Mouse (Mus musculus) thymus, postnatal 36 days (tissue): Measurements from ENCODE around the gene Cachd1.
A peak's percentile ranks its signal among the peaks of the same experiment; 100 is the strongest.

Experiments
- DNase-seq, 2 experiments: peaks; one replicate each; pipeline ENCODE4 v3.0.0; 2022; ENCODE audit warnings: mixed read lengths in 2 of 2

The Cachd1 gene

GRCm38 (mm10) chr4:100925153-100925552 lies 148.7 kb downstream of the Cachd1 start:
- no peak for DNase-seq

- DNase-seq: no peak
These were observed 150.1 kb downstream of the Cachd1 start for GRCm38 (mm10) chr4:100926608-100927007.

DNA sequence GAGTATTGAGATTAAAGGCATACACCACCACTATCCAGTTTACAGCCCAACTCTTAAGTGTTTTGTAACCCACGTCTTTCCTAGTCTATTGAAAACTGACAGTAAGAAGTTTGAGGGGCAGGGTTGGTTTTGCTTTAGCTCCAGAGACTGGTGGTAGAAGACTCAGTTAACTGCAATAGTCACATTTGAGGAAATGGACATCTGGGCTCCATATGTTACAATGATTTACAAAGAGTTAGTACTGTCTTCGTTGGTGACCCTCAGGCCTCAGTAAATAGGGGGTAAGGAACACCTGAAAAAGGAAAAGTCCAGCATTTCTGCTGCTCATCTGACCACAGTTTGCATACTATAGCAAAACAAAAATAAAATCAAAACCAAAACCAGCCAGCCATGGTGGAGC lies 150.6 kb downstream of the Cachd1 start:
- no peak for DNase-seq

GRCm38 (mm10) chr4:100943689-100944088 lies 167.2 kb downstream of the Cachd1 start:
- no peak for DNase-seq

- DNase-seq: no peak
These were observed 167.8 kb downstream of the Cachd1 start for GRCm38 (mm10) chr4:100944276-100944675.

- no peak for DNase-seq
These were observed 168.9 kb downstream of the Cachd1 start for GRCm38 (mm10) chr4:100945171-100945899.

DNA sequence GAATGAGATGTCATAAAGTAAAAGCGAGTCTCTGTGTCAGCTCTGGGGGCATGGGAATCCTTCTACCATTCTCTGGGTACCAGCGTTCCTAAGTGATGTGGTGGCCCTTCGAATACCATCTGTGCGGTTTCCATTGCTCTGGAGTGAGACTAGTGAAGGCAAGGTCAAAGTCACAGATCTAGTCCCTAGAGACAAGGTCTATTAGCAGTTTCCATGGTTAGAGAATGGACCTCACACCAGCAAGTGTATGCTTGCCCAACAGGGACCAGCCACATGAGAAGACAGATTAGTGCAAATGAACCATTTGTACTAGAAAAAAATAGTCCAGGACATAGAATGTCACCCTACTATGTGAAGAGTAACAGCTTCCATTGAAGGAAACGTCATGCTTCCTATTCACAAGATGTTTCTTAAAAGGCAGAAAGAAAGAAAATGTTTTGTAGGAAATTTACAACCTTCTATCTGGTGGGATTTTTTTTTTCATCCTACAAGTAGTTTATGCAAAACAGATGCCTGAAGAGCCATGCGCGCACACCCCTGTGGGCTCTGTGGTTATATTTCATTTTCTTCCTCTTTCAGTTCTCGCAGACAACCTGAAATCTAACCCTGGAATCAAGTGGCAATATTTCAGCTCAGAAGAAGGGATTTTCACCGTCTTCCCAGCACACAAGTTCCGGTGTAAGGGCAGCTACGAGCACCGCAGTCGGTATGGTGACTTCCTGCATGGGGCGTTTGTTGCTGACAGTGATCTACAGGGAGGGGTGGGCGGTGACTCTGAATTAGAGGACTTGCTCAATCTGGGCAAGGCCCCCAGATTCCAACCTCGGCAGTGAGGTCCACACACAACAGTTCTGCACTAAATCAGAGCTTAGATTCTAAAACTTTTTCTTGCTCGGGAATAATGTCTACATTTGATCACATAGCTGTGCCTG lies 172.3 kb downstream of the Cachd1 start:
- DNase-seq: no peak

DNA sequence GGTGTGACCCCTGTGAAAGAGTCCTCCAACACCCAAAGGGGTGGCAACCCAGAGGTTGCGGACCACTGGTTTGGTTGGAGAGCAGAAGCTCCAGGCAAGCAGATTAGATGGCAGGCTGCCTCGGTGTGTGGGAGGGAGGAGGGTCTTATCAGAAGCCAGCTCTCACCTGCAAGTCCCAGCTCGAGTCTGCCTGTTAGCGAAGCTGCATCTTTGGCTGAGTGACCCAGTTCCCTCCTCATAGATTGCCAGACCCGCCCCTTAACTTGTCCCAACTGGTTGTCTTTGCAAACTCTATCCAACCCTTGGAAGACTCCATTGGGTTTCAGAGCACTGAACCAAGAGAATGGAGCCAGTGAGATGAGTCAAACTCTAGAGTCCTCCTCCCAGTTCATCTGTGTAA lies 173.8 kb downstream of the Cachd1 start:
- DNase-seq: peak in 1 of 2 experiments; percentile 5

DNA sequence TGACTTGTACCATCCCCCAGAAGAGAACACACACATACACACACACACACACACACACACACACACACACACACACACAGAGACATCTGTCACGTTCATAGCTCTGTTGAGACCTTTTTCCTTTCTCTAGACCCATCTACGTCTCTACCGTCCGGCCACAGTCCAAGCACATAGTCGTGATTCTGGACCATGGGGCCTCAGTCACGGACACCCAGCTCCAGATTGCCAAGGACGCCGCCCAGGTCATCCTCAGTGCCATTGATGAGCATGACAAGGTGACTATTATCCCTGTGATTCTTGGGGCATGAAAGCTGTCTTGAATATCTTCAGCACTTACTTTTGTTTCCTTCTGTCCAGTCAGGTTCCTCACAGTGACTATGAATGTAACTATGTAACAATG lies 175.4 kb downstream of the Cachd1 start:
- DNase-seq: no peak

GRCm38 (mm10) chr4:100963341-100963740 lies 186.9 kb downstream of the Cachd1 start:
- no peak for DNase-seq

GRCm38 (mm10) chr4:100963796-100964195 lies 187.3 kb downstream of the Cachd1 start:
- no peak for DNase-seq

- DNase-seq: no peak
These were observed 191.4 kb downstream of the Cachd1 start for GRCm38 (mm10) chr4:100967703-100968392.

DNA sequence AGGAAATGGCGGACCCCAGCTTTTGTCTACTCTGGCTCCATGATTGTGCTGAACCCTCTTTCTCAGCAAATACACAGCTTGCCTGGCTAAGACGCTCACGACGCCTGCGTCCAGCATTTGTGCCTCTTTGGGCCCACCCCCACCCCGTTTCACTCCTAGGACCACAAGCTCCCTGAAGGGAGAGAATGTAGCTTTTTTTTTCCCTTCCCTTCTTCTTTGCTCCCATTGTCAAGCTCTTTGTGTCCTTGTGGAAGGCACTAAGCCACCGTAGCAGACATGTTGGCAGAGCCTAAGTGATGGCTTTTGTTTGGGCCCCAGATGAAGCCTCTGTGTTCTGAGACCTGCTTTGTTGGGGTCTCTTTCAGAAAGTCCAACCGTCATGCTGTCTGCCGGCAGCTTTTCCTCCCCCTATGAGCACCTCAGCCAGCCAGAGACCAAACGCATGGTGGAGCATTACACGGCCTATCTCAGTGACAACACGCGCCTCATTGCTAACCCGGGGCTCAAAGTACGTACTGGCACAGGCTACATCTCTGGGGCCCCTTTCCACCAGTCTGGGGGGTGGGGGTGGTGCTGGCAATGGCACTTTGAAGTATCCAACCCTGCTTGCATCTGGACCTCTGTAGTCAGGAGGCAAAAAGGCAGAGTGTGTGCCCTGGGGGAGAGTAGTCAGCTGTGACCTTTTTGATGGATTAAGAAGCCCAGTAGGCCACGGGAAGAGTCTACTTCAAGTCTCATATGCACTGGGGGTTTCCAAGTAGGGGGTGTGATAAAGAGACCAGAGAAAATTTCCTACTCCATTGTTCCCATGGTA lies 197.4 kb downstream of the Cachd1 start:
- DNase-seq: no peak

DNA sequence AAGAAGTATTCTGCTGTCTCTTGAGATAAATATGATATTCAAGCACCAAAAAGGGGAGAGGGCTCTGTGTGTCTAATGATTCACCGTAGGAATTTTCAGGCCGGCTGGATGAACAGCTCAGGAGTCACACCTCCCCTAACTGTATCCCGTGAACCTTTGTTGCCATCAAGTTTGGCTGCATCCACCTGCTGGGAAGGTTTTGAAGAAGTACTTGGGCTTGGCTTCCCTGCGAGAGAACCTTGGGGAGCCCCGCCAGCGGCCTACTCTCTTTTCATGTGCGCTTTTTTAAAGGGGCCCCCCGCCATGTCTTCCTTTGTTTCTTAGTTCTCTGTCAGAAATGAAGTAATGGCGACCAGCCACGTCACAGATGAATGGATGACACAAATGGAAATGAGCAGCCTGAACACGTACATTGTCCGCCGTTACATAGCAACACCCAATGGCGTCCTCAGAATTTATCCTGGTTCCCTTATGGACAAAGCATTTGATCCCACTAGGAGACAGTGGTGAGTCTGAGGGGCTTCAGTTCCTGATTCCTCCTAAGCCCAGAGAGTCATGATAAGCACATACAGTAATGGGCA lies 198.1 kb downstream of the Cachd1 start:
- no peak for DNase-seq

GRCm38 (mm10) chr4:100977522-100977921 lies 201.0 kb downstream of the Cachd1 start:
- DNase-seq: no peak

GRCm38 (mm10) chr4:100987187-100987586 lies 210.7 kb downstream of the Cachd1 start:
- no peak for DNase-seq

- no peak for DNase-seq
These were observed 211.8 kb downstream of the Cachd1 start for GRCm38 (mm10) chr4:100988231-100988799.

DNA sequence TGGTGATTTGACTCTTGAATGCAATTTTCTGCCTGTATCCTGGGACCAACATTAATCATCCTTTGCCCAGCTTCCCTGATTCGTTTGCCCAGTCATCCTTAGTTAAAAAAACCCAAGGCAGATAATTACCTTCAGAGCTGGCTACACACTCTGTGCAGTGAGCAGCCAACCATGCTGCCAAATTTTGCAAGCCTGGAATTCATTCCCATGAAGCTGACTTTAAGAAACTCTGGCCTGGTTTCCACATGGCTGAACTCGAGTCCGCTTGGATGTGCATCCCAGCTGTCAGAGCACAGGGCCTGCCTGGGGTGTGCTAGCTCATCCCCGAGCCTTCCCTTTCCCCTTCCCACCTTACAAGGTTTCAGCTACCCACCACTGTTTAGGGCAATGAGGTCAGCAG lies 214.5 kb downstream of the Cachd1 start:
- no peak for DNase-seq

GRCm38 (mm10) chr4:100992086-100992485 lies 215.6 kb downstream of the Cachd1 start:
- no peak for DNase-seq

DNA sequence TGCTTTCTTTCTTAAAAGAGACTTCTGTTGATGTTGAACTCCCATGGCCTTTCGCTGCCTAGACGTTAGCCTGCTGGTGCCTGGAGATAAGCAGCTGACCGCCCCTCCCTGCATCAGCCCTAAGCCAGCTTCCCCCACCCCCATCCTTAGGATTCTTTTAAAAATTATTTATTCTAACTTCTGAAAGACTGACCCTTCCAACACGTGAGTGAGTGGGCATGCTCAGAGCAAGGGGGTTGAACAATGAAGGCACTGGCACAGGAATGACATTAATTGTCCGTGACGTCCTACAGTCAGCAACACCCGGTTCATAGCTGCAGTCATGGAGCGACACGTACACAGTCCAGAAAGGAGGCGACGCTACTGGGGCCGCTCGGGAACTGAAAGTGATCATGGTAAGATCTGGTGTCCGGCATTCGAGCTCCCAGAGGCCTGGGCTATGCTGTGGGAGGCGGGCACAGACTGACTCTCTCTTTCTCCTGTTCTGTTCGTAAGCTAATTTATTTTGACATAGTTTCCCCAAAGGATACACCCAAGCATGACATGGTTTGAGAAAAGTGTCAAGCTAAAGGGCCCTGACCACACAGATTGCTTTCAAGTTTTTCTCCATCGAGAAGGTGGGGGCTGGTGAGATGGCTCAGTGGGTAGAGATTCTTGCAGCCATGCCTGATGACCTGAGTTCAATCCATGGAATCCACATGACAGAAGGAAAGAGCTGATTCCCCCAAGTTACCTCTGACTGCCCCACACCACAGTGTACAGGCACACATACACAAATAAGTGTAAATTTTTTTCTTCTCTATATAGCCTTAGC lies 218.2 kb downstream of the Cachd1 start:
- DNase-seq: no peak

- DNase-seq: no peak
These were observed 219.1 kb downstream of the Cachd1 start for GRCm38 (mm10) chr4:100995617-100996016.
